Comparison of ENCODE assay signal across 17 mouse cellular contexts in genomic region chr4:59009696-59010095, GRCm38 (mm10). TPM values are rescaled to one million over a fixed set of nuclear protein-coding genes. Genes with fewer than 3 reads are reported as not detected.
DNase-seq lines count a peak whose midpoint lies in the region; ATAC-seq and TF ChIP-seq lines count a peak whose summit lies in the region.
"Had no signal": no experiment of that assay in that cellular context is flagged by ENCODE, and none has a peak within 500 bp of the region (broad histone marks: within the 10 kb centered on the region; RNA-seq: fewer than 3 reads in every experiment).

No protein-coding gene starts in this region.

- DNase-seq in thymus, adult 2 months = peak; percentile 19
- no peak for DNase-seq in thymus, adult 18-20 months
- peak; percentile 19 for DNase-seq in T-cell, adult 2 months (ENCODE audit: low spot score)
- DNase-seq in gastrocnemius, postnatal 10 days = no peak
- DNase-seq in heart, adult 8-10 months (ENCODE audit: low spot score) = no peak
- DNase-seq: cerebellum, adult 2 months; gastrocnemius, postnatal 25 days; kidney, adult 9 months; kidney, postnatal 36 days; right cerebral cortex, postnatal 25 days had no signal

- no peak overlapping the region for H3K9ac ChIP-seq in forebrain, embryonic 16.5 days (replicated peaks; ENCODE audit: low read depth, low read length)
- H3K9ac ChIP-seq: forebrain, embryonic 13.5 days; lung, embryonic 15.5 days; midbrain, embryonic 13.5 days had no signal

- peaks cover 14% of the 10 kb centered on the region for H3K4me1 ChIP-seq in thymus, adult 2 months (replicated peaks; ENCODE audit: control insufficient read depth, insufficient read depth, low read length)
- peaks cover under 1% of the 10 kb centered on the region for H3K4me1 ChIP-seq in forebrain, embryonic 16.5 days (replicated peaks; ENCODE audit: control insufficient read depth, insufficient read depth, low read length)

- no peaks in the 10 kb centered on the region for H3K9me3 ChIP-seq in forebrain, embryonic 16.5 days (ENCODE audit: control insufficient read depth, low read length)
- H3K9me3 ChIP-seq: forebrain, embryonic 13.5 days; lung, embryonic 15.5 days; midbrain, embryonic 13.5 days had no signal

- WGBS in thymus, adult 2 months = 7% methylated on average over 4 of the region's 4 CpGs
- 71% methylated on average over 4 of the region's 4 CpGs for WGBS in forebrain, embryonic 16.5 days

- TF ChIP-seq POLR2A in thymus, adult 2 months (IDR thresholded peaks at IDR 0.05; ENCODE audit: control insufficient read depth, extremely low read depth, insufficient read depth, low read length, poor library complexity) = no peak

- H3K27me3 ChIP-seq in thymus, adult 2 months (ENCODE audit: control insufficient read depth, insufficient read depth, low read length) = no peaks in the 10 kb centered on the region
- no peaks in the 10 kb centered on the region for H3K27me3 ChIP-seq in forebrain, embryonic 16.5 days (replicated peaks; ENCODE audit: control insufficient read depth, insufficient read depth, low read length)
- H3K27me3 ChIP-seq: forebrain, embryonic 13.5 days; lung, embryonic 15.5 days; midbrain, embryonic 13.5 days had no signal

- TF ChIP-seq CTCF in thymus, adult 2 months (IDR thresholded peaks at IDR 0.05; ENCODE audit: borderline replicate concordance, control insufficient read depth, extremely low read depth, insufficient read depth, low read length, poor library complexity) = no peak

- no peak overlapping the region for H3K27ac ChIP-seq in thymus, adult 2 months (ENCODE audit: control insufficient read depth, insufficient read depth, low read length)
- no peak overlapping the region for H3K27ac ChIP-seq in forebrain, embryonic 16.5 days (ENCODE audit: low read length)
- H3K27ac ChIP-seq: forebrain, embryonic 13.5 days; lung, embryonic 15.5 days; midbrain, embryonic 13.5 days had no signal

- no peaks in the 10 kb centered on the region for H3K36me3 ChIP-seq in thymus, adult 2 months (ENCODE audit: control insufficient read depth, insufficient read depth, low read length)
- no peaks in the 10 kb centered on the region for H3K36me3 ChIP-seq in forebrain, embryonic 16.5 days (ENCODE audit: control insufficient read depth, insufficient read depth)
- H3K36me3 ChIP-seq: lung, embryonic 15.5 days; midbrain, embryonic 13.5 days had no signal

- H3K4me3 ChIP-seq in thymus, adult 2 months (ENCODE audit: control insufficient read depth, insufficient read depth, low read length) = no peak overlapping the region
- no peak overlapping the region for H3K4me3 ChIP-seq in forebrain, embryonic 16.5 days (replicated peaks; ENCODE audit: low read length)
- H3K4me3 ChIP-seq: erythroblast, embryonic 14.5 days; forebrain, embryonic 13.5 days; lung, embryonic 15.5 days; midbrain, embryonic 13.5 days had no signal

- H3K4me2 ChIP-seq in forebrain, embryonic 16.5 days (ENCODE audit: low read length) = no peak overlapping the region
- H3K4me2 ChIP-seq: forebrain, embryonic 13.5 days; lung, embryonic 15.5 days; midbrain, embryonic 13.5 days had no signal

- peak; percentile 38 for ATAC-seq in monocyte, adult 5-6 weeks (replicated peaks; ENCODE audit: insufficient number of reproducible peaks, low FRiP score, low TSS enrichment, poor library complexity, severe bottlenecking)
- no peak for ATAC-seq in forebrain, embryonic 16.5 days
- ATAC-seq: forebrain, embryonic 13.5 days; midbrain, embryonic 13.5 days had no signal

RNA-seq across cellular contexts. Expression of gene Gm20503, which starts 6.7 kb away (rescaled TPM):
- polyA plus RNA-seq in thymus, adult 2 months (2012; rRNA removed) = not detected in 2 replicates
- not detected in 3 replicates for total RNA-seq in monocyte, adult 5-6 weeks (2017)
- total RNA-seq in gastrocnemius, postnatal 10 days (2021) = 1 to 10 TPM in 1 of 2 experiments, not detected in 1; 1.3 TPM
- total RNA-seq in heart, adult 8-10 months (2022) = 1 to 10 TPM in 2 of 4 experiments, under 1 TPM in 1, not detected in 1; 0.57 to 7.1 (median 1.7) TPM
- 2.3 and 4.8 TPM in 2 replicates for polyA plus RNA-seq in forebrain, embryonic 16.5 days (2015; fragmentation: Nextera tagmentation; extraction: Ambion mirVana)
- total RNA-seq: liver, adult 2 months had no signal
- polyA plus RNA-seq: cerebellum, adult 2 months; erythroblast, embryonic 14.5 days; liver, adult 2 months had no signal

RNA-seq across cellular contexts. Expression of gene Dnajc25, which starts 14.8 kb away (rescaled TPM):
- 2.3 and 3.1 TPM in 2 replicates for polyA plus RNA-seq in thymus, adult 2 months (2012; rRNA removed)
- 10.7 to 15.7 TPM (median 15.3 TPM) in 3 replicates for total RNA-seq in monocyte, adult 5-6 weeks (2017)
- 10 to 100 TPM; 11.3 to 13.7 TPM for total RNA-seq in gastrocnemius, postnatal 10 days (2021)
- total RNA-seq in heart, adult 8-10 months (2022) = 10 to 100 TPM; 18.8 to 22.3 (median 22.0) TPM
- 3.4 and 5.5 TPM in 2 replicates for polyA plus RNA-seq in forebrain, embryonic 16.5 days (2015; fragmentation: Nextera tagmentation; extraction: Ambion mirVana)

RNA-seq across cellular contexts. Expression of gene Ptgr1, which starts 22.8 kb away (rescaled TPM):
- 3.0 and 3.4 TPM in 2 replicates for polyA plus RNA-seq in thymus, adult 2 months (2012; rRNA removed)
- total RNA-seq in monocyte, adult 5-6 weeks (2017) = 1.9 to 2.7 TPM (median 2.3 TPM) in 3 replicates
- 1 to 10 TPM; 4.7 to 5.1 TPM for total RNA-seq in gastrocnemius, postnatal 10 days (2021)
- 1 to 10 TPM; 2.3 to 3.3 (median 3.1) TPM for total RNA-seq in heart, adult 8-10 months (2022)
- 3.4 and 4.1 TPM in 2 replicates for polyA plus RNA-seq in forebrain, embryonic 16.5 days (2015; fragmentation: Nextera tagmentation; extraction: Ambion mirVana)

RNA-seq across cellular contexts. Expression of gene Gng10, which starts 25.2 kb away (rescaled TPM):
- polyA plus RNA-seq in thymus, adult 2 months (2012; rRNA removed) = 22.8 and 32.7 TPM in 2 replicates
- total RNA-seq in monocyte, adult 5-6 weeks (2017) = 76.3 to 133 TPM (median 119 TPM) in 3 replicates
- total RNA-seq in gastrocnemius, postnatal 10 days (2021) = 10 to 100 TPM; 27.3 to 32.5 TPM
- total RNA-seq in heart, adult 8-10 months (2022) = 10 to 100 TPM; 11.0 to 16.3 (median 14.8) TPM
- polyA plus RNA-seq in forebrain, embryonic 16.5 days (2015; fragmentation: Nextera tagmentation; extraction: Ambion mirVana) = 210 and 212 TPM in 2 replicates

Comparison
In these comparisons a context has a peak if more than half of its experiments do, and no peak if none do; other contexts are left out.
1. DNase-seq: peak in thymus, adult 2 months (single experiment) and T-cell, adult 2 months (single experiment); none in thymus, adult 18-20 months (0 of 2), gastrocnemius, postnatal 10 days (single experiment) and heart, adult 8-10 months (single experiment).